Mouse (Mus musculus): ENCODE measurements around the gene Erh.

Erh gene

GRCm38 (mm10) chr12:80643693-80644505 is at the start of gene Erh, which contains the start of gene Slc39a9:
Erh (minus strand) TSS chr12:80644341.
Slc39a9 (plus strand) TSS chr12:80643883.
- peak; percentile 91 for DNase-seq (ENCODE audit: low read depth, low spot score)

- DNase-seq (ENCODE audit: low read depth, low spot score): no peak
Measured at GRCm38 (mm10) chr12:80693700-80694099, 49.6 kb upstream of the Erh start.

GRCm38 (mm10) chr12:80692269-80692972 is 48.3 kb upstream of the Erh start, which contains the start of gene Plekhd1:
Plekhd1 (plus strand) TSS chr12:80692591.
- DNase-seq (ENCODE audit: low read depth, low spot score): peak; percentile 5

GRCm38 (mm10) chr12:80691671-80692091 is 47.5 kb upstream of the Erh start:
- DNase-seq (ENCODE audit: low read depth, low spot score): peak; percentile 73

GRCm38 (mm10) chr12:80689696-80690095 is 45.6 kb upstream of the Erh start:
- no peak for DNase-seq (ENCODE audit: low read depth, low spot score)

- peak; percentile 29 for DNase-seq (ENCODE audit: low read depth, low spot score)
Measured at GRCm38 (mm10) chr12:80687788-80688211, 43.7 kb upstream of the Erh start.

- no peak for DNase-seq (ENCODE audit: low read depth, low spot score)
Measured at GRCm38 (mm10) chr12:80684316-80684715, 40.2 kb upstream of the Erh start.

- DNase-seq (ENCODE audit: low read depth, low spot score): no peak
Measured at GRCm38 (mm10) chr12:80683554-80683953, 39.4 kb upstream of the Erh start.

GRCm38 (mm10) chr12:80681340-80681739 is 37.2 kb upstream of the Erh start:
- DNase-seq (ENCODE audit: low read depth, low spot score): no peak

- peak; percentile 26 for DNase-seq (ENCODE audit: low read depth, low spot score)
Measured at GRCm38 (mm10) chr12:80673170-80673569, 29.0 kb upstream of the Erh start.

- no peak for DNase-seq (ENCODE audit: low read depth, low spot score)
Measured at GRCm38 (mm10) chr12:80668391-80668790, 24.2 kb upstream of the Erh start.

- DNase-seq (ENCODE audit: low read depth, low spot score): no peak
Measured at GRCm38 (mm10) chr12:80663935-80664334, 19.8 kb upstream of the Erh start.

- no peak for DNase-seq (ENCODE audit: low read depth, low spot score)
Measured at GRCm38 (mm10) chr12:80662322-80662721, 18.2 kb upstream of the Erh start.

- no peak for DNase-seq (ENCODE audit: low read depth, low spot score)
Measured at GRCm38 (mm10) chr12:80658661-80659060, 14.5 kb upstream of the Erh start.

GRCm38 (mm10) chr12:80654659-80655025 is 10.5 kb upstream of the Erh start:
- peak; percentile 21 for DNase-seq (ENCODE audit: low read depth, low spot score)

GRCm38 (mm10) chr12:80653951-80654658 is 10.0 kb upstream of the Erh start:
- DNase-seq (ENCODE audit: low read depth, low spot score): no peak

GRCm38 (mm10) chr12:80646377-80646776 is 2.2 kb upstream of the Erh start:
- no peak for DNase-seq (ENCODE audit: low read depth, low spot score)

GRCm38 (mm10) chr12:80644506-80644868 is 346 bp upstream of the Erh start:
- no peak for DNase-seq (ENCODE audit: low read depth, low spot score)

- no peak for DNase-seq (ENCODE audit: low read depth, low spot score)
Measured at GRCm38 (mm10) chr12:80642725-80643692, 1.1 kb downstream of the Erh start.

- DNase-seq (ENCODE audit: low read depth, low spot score): no peak
Measured at GRCm38 (mm10) chr12:80631790-80632189, 12.4 kb downstream of the Erh start.

GRCm38 (mm10) chr12:80620501-80620900 is 23.6 kb downstream of the Erh start:
- no peak for DNase-seq (ENCODE audit: low read depth, low spot score)

Measured in skeletal muscle tissue, adult 2 months (tissue).